Mouse (Mus musculus): ENCODE data around the gene S100a9. TPM values are rescaled to one million over a fixed set of nuclear protein-coding genes. Genes with fewer than 3 reads are reported as not detected.
A peak's percentile ranks its signal among the peaks of the same experiment; 100 is the strongest.

Gene S100a9
- polyA plus RNA-seq, 1 experiment from 2014 or later: 0.77 TPM

- Histone ChIP-seq H3K27me3 (replicated peaks; ENCODE audit: control insufficient read depth, insufficient read depth, low read length) (no peaks in the 10 kb centered on the region), H3K4me3 (replicated peaks; ENCODE audit: low read length) (no peak within 1 kb of the TSS), H3K4me1 (replicated peaks; ENCODE audit: control insufficient read depth, insufficient read depth, low read length) (no peaks in the 10 kb centered on the region), H3K9me3 (ENCODE audit: control insufficient read depth, low read length) (no peaks in the 10 kb centered on the region), H3K27ac (ENCODE audit: low read length) (no peak within 1 kb of the TSS), H3K4me2 (ENCODE audit: low read length) (no peak within 1 kb of the TSS), H3K9ac (replicated peaks; ENCODE audit: low read depth, low read length) (no peak within 1 kb of the TSS), H3K36me3 (ENCODE audit: control insufficient read depth, insufficient read depth) (no peaks in the 10 kb centered on the region)
- ATAC-seq: no peak
- WGBS: 51% methylated on average over 8 of the region's 8 CpGs
These were observed 26.7 kb downstream of the S100a9 start, which contains the start of gene S100a8 for GRCm38 (mm10) chr3:90668846-90669245. Gene S100a8, plus strand, starts transcription at chr3:90668978.

- no peak overlapping the region for H3K27ac ChIP-seq (ENCODE audit: low read length)
- no peak overlapping the region for H3K4me2 ChIP-seq (ENCODE audit: low read length)
- no peaks in the 10 kb centered on the region for H3K9me3 ChIP-seq (ENCODE audit: control insufficient read depth, low read length)
- H3K4me1 ChIP-seq (replicated peaks; ENCODE audit: control insufficient read depth, insufficient read depth, low read length): no peaks in the 10 kb centered on the region
- ATAC-seq: no peak
- H3K9ac ChIP-seq (replicated peaks; ENCODE audit: low read depth, low read length): no peak overlapping the region
- H3K36me3 ChIP-seq (ENCODE audit: control insufficient read depth, insufficient read depth): no peaks in the 10 kb centered on the region
- H3K4me3 ChIP-seq (replicated peaks; ENCODE audit: low read length): no peak overlapping the region
- WGBS: 71% methylated on average over 2 of the region's 2 CpGs
- no peaks in the 10 kb centered on the region for H3K27me3 ChIP-seq (replicated peaks; ENCODE audit: control insufficient read depth, insufficient read depth, low read length)
These were observed 31.3 kb downstream of the S100a9 start for GRCm38 (mm10) chr3:90664219-90664618.

GRCm38 (mm10) chr3:90659364-90660044, 36.0 kb downstream of the S100a9 start:
- no peaks in the 10 kb centered on the region for H3K4me1 ChIP-seq (replicated peaks; ENCODE audit: control insufficient read depth, insufficient read depth, low read length)
- no peak overlapping the region for H3K4me2 ChIP-seq (ENCODE audit: low read length)
- H3K4me3 ChIP-seq (replicated peaks; ENCODE audit: low read length): no peak overlapping the region
- no peaks in the 10 kb centered on the region for H3K27me3 ChIP-seq (replicated peaks; ENCODE audit: control insufficient read depth, insufficient read depth, low read length)
- no peak for ATAC-seq
- H3K9ac ChIP-seq (replicated peaks; ENCODE audit: low read depth, low read length): no peak overlapping the region
- no peaks in the 10 kb centered on the region for H3K36me3 ChIP-seq (ENCODE audit: control insufficient read depth, insufficient read depth)
- no peak overlapping the region for H3K27ac ChIP-seq (ENCODE audit: low read length)
- H3K9me3 ChIP-seq (ENCODE audit: control insufficient read depth, low read length): no peaks in the 10 kb centered on the region

GRCm38 (mm10) chr3:90657405-90657804, 38.1 kb downstream of the S100a9 start:
- Histone ChIP-seq H3K27ac (ENCODE audit: low read length) (no peak overlapping the region), H3K4me1 (replicated peaks; ENCODE audit: control insufficient read depth, insufficient read depth, low read length) (no peaks in the 10 kb centered on the region), H3K9ac (replicated peaks; ENCODE audit: low read depth, low read length) (no peak overlapping the region), H3K27me3 (replicated peaks; ENCODE audit: control insufficient read depth, insufficient read depth, low read length) (peaks cover 3% of the 10 kb centered on the region; the same call in 1 of the 2 replicates), H3K4me3 (replicated peaks; ENCODE audit: low read length) (no peak overlapping the region), H3K36me3 (ENCODE audit: control insufficient read depth, insufficient read depth) (no peaks in the 10 kb centered on the region), H3K4me2 (ENCODE audit: low read length) (no peak overlapping the region), H3K9me3 (ENCODE audit: control insufficient read depth, low read length) (no peaks in the 10 kb centered on the region)
- WGBS: 75% methylated on average over 4 of the region's 4 CpGs
- no peak for ATAC-seq

- peaks cover 3% of the 10 kb centered on the region; the same call in 1 of the 2 replicates for H3K27me3 ChIP-seq (replicated peaks; ENCODE audit: control insufficient read depth, insufficient read depth, low read length)
- no peaks in the 10 kb centered on the region for H3K9me3 ChIP-seq (ENCODE audit: control insufficient read depth, low read length)
- no peak within 1 kb of the TSS for H3K4me2 ChIP-seq (ENCODE audit: low read length)
- H3K36me3 ChIP-seq (ENCODE audit: control insufficient read depth, insufficient read depth): no peaks in the 10 kb centered on the region
- no peak within 1 kb of the TSS for H3K27ac ChIP-seq (ENCODE audit: low read length)
- H3K4me1 ChIP-seq (replicated peaks; ENCODE audit: control insufficient read depth, insufficient read depth, low read length): no peaks in the 10 kb centered on the region
- no peak within 1 kb of the TSS for H3K4me3 ChIP-seq (replicated peaks; ENCODE audit: low read length)
- ATAC-seq: no peak
- H3K9ac ChIP-seq (replicated peaks; ENCODE audit: low read depth, low read length): no peak within 1 kb of the TSS
These were observed 41.8 kb downstream of the S100a9 start, which contains the start of gene S100a7a for GRCm38 (mm10) chr3:90653717-90654116. Gene S100a7a, plus strand, starts transcription at chr3:90654017.

- Histone ChIP-seq H3K27ac (ENCODE audit: low read length) (no peak overlapping the region), H3K4me3 (replicated peaks; ENCODE audit: low read length) (no peak overlapping the region), H3K4me2 (ENCODE audit: low read length) (no peak overlapping the region), H3K4me1 (replicated peaks; ENCODE audit: control insufficient read depth, insufficient read depth, low read length) (no peaks in the 10 kb centered on the region), H3K9ac (replicated peaks; ENCODE audit: low read depth, low read length) (no peak overlapping the region), H3K27me3 (replicated peaks; ENCODE audit: control insufficient read depth, insufficient read depth, low read length) (peaks cover 3% of the 10 kb centered on the region; the same call in 1 of the 2 replicates), H3K9me3 (ENCODE audit: control insufficient read depth, low read length) (no peaks in the 10 kb centered on the region), H3K36me3 (ENCODE audit: control insufficient read depth, insufficient read depth) (no peaks in the 10 kb centered on the region)
- WGBS: 38% methylated on average over 5 of the region's 5 CpGs
- ATAC-seq: peak; percentile 90
These were observed 42.5 kb downstream of the S100a9 start for GRCm38 (mm10) chr3:90652878-90653508.

- Histone ChIP-seq H3K27ac (ENCODE audit: low read length) (no peak overlapping the region), H3K27me3 (replicated peaks; ENCODE audit: control insufficient read depth, insufficient read depth, low read length) (peaks cover 3% of the 10 kb centered on the region; the same call in 1 of the 2 replicates), H3K4me1 (replicated peaks; ENCODE audit: control insufficient read depth, insufficient read depth, low read length) (no peaks in the 10 kb centered on the region), H3K36me3 (ENCODE audit: control insufficient read depth, insufficient read depth) (no peaks in the 10 kb centered on the region), H3K9ac (replicated peaks; ENCODE audit: low read depth, low read length) (no peak overlapping the region), H3K4me3 (replicated peaks; ENCODE audit: low read length) (no peak overlapping the region), H3K4me2 (ENCODE audit: low read length) (no peak overlapping the region), H3K9me3 (ENCODE audit: control insufficient read depth, low read length) (no peaks in the 10 kb centered on the region)
- no peak for ATAC-seq
- WGBS: 91% methylated on average over 2 of the region's 2 CpGs
These were observed 45.7 kb downstream of the S100a9 start for GRCm38 (mm10) chr3:90649832-90650231.

- Histone ChIP-seq H3K27ac (ENCODE audit: low read length) (no peak overlapping the region), H3K4me3 (replicated peaks; ENCODE audit: low read length) (no peak overlapping the region), H3K27me3 (replicated peaks; ENCODE audit: control insufficient read depth, insufficient read depth, low read length) (peaks cover 1% of the 10 kb centered on the region; the same call in 1 of the 2 replicates), H3K9me3 (ENCODE audit: control insufficient read depth, low read length) (no peaks in the 10 kb centered on the region), H3K4me1 (replicated peaks; ENCODE audit: control insufficient read depth, insufficient read depth, low read length) (no peaks in the 10 kb centered on the region), H3K36me3 (ENCODE audit: control insufficient read depth, insufficient read depth) (no peaks in the 10 kb centered on the region), H3K9ac (replicated peaks; ENCODE audit: low read depth, low read length) (no peak overlapping the region), H3K4me2 (ENCODE audit: low read length) (no peak overlapping the region)
- ATAC-seq: no peak
These were observed 46.5 kb downstream of the S100a9 start for GRCm38 (mm10) chr3:90648981-90649380.

- no peaks in the 10 kb centered on the region for H3K9me3 ChIP-seq (ENCODE audit: control insufficient read depth, low read length)
These were observed 48.2 kb downstream of the S100a9 start for GRCm38 (mm10) chr3:90647291-90647690.

More at GRCm38 (mm10) chr3:90647291-90647690, 48.2 kb downstream of the S100a9 start:
- H3K4me2 ChIP-seq (ENCODE audit: low read length): no peak overlapping the region
- no peak overlapping the region for H3K9ac ChIP-seq (replicated peaks; ENCODE audit: low read depth, low read length)
- no peak overlapping the region for H3K27ac ChIP-seq (ENCODE audit: low read length)
- no peaks in the 10 kb centered on the region for H3K27me3 ChIP-seq (replicated peaks; ENCODE audit: control insufficient read depth, insufficient read depth, low read length)
- WGBS: 87% methylated on average over 1 of the region's 1 CpGs
- ATAC-seq: no peak
- no peaks in the 10 kb centered on the region for H3K4me1 ChIP-seq (replicated peaks; ENCODE audit: control insufficient read depth, insufficient read depth, low read length)
- H3K36me3 ChIP-seq (ENCODE audit: control insufficient read depth, insufficient read depth): no peaks in the 10 kb centered on the region
- no peak overlapping the region for H3K4me3 ChIP-seq (replicated peaks; ENCODE audit: low read length)
